In genomic region chr4:59670015-59670414, GRCm38 (mm10) we compare ENCODE assay signal across 27 mouse cellular contexts. TPM values are rescaled to one million over a fixed set of nuclear protein-coding genes. Genes with fewer than 3 reads are reported as not detected.
DNase-seq lines count a peak whose midpoint lies in the region; ATAC-seq lines count a peak whose summit lies in the region.
"Had no signal": no experiment of that assay in that cellular context is flagged by ENCODE, and none has a peak within 500 bp of the region (broad histone marks: within the 10 kb centered on the region; RNA-seq: fewer than 3 reads in every experiment).

No protein-coding gene starts in this region.

- H3K9me3 ChIP-seq in embryonic facial prominence, embryonic 14.5 days (ENCODE audit: control insufficient read depth, low read length): no peaks in the 10 kb centered on the region
- no peaks in the 10 kb centered on the region for H3K9me3 ChIP-seq in embryonic facial prominence, embryonic 10.5 days
- H3K9me3 ChIP-seq: hindbrain, embryonic 12.5 days; neural tube, embryonic 13.5 days had no signal

- no peak overlapping the region for H3K4me3 ChIP-seq in embryonic facial prominence, embryonic 14.5 days (ENCODE audit: low read depth, low read length)
- H3K4me3 ChIP-seq in embryonic facial prominence, embryonic 10.5 days: no peak overlapping the region
- H3K4me3 ChIP-seq: hindbrain, embryonic 12.5 days; neural tube, embryonic 13.5 days had no signal

- peak; percentile 83 for DNase-seq in embryonic facial prominence, embryonic 14.5 days (ENCODE audit: low spot score)
- DNase-seq in embryonic facial prominence, embryonic 10.5 days (ENCODE audit: low spot score): no peak
- peak; percentile 45 for DNase-seq in gastrocnemius, adult 18-20 months (ENCODE audit: low spot score)
- no peak for DNase-seq in gastrocnemius, postnatal 10 days
- DNase-seq in layer of hippocampus, adult 9-11 months: peak; percentile 31
- no peak for DNase-seq in layer of hippocampus, postnatal 10 days (ENCODE audit: low spot score in 2 of 2)
- DNase-seq in brain, embryonic 18.5 days (ENCODE audit: low read depth, low spot score): peak; percentile 36
- no peak for DNase-seq in adrenal gland, adult 8-10 months
- DNase-seq: adrenal gland, adult 2 months; cerebellum, adult 18-20 months; cerebellum, postnatal 14 days; gastrocnemius, postnatal 14 days; heart, adult 18-20 months; heart, postnatal 36 days; kidney, adult 9 months; kidney, postnatal 10 days; liver, postnatal 0 days; lung, postnatal 36 days; right cerebral cortex, postnatal 4 days had no signal

- peaks cover 6% of the 10 kb centered on the region; the same call in 1 of the 2 replicates for H3K4me1 ChIP-seq in embryonic facial prominence, embryonic 14.5 days (ENCODE audit: control insufficient read depth, insufficient read depth, low read length)
- H3K4me1 ChIP-seq in embryonic facial prominence, embryonic 10.5 days: peaks cover 15% of the 10 kb centered on the region

- no peaks in the 10 kb centered on the region for H3K36me3 ChIP-seq in embryonic facial prominence, embryonic 14.5 days (ENCODE audit: control insufficient read depth, insufficient read depth, low read length)
- H3K36me3 ChIP-seq in embryonic facial prominence, embryonic 10.5 days (replicated peaks): no peaks in the 10 kb centered on the region
- H3K36me3 ChIP-seq: hindbrain, embryonic 12.5 days; neural tube, embryonic 13.5 days had no signal

- H3K27me3 ChIP-seq in embryonic facial prominence, embryonic 14.5 days (replicated peaks; ENCODE audit: control insufficient read depth, insufficient read depth, low read length): no peaks in the 10 kb centered on the region
- no peaks in the 10 kb centered on the region for H3K27me3 ChIP-seq in embryonic facial prominence, embryonic 10.5 days (replicated peaks; ENCODE audit: low read depth, poor library complexity, severe bottlenecking)
- H3K27me3 ChIP-seq: CH12.LX; hindbrain, embryonic 12.5 days; neural tube, embryonic 13.5 days had no signal

- ATAC-seq in embryonic facial prominence, embryonic 14.5 days (ENCODE audit: low read depth): no peak
- ATAC-seq: activated CD4-positive, CD25-positive, alpha-beta regulatory T cell, adult 4 months; intestine, postnatal 0 days; liver, postnatal 0 days had no signal

- no peak overlapping the region for H3K4me2 ChIP-seq in embryonic facial prominence, embryonic 14.5 days (ENCODE audit: low read depth, low read length)
- H3K4me2 ChIP-seq: heart, embryonic 11.5 days; hindbrain, embryonic 12.5 days; liver, embryonic 11.5 days; midbrain, embryonic 11.5 days; neural tube, embryonic 13.5 days had no signal

- H3K9ac ChIP-seq in embryonic facial prominence, embryonic 14.5 days (ENCODE audit: low read depth, low read length): no peak overlapping the region
- H3K9ac ChIP-seq: hindbrain, embryonic 12.5 days; liver, postnatal 0 days; neural tube, embryonic 13.5 days had no signal

- WGBS in embryonic facial prominence, embryonic 14.5 days: 58% methylated on average over 2 of the region's 2 CpGs
- WGBS in embryonic facial prominence, embryonic 10.5 days: 86% methylated on average over 2 of the region's 2 CpGs

- no peak overlapping the region for H3K27ac ChIP-seq in embryonic facial prominence, embryonic 14.5 days (replicated peaks; ENCODE audit: low read depth, low read length)
- H3K27ac ChIP-seq in embryonic facial prominence, embryonic 10.5 days (replicated peaks): no peak overlapping the region
- H3K27ac ChIP-seq: hindbrain, embryonic 12.5 days; neural tube, embryonic 13.5 days had no signal

RNA-seq across cellular contexts. Expression of gene E130308A19Rik, which starts 44.0 kb away (rescaled TPM):
- 14.9 and 18.5 TPM in 2 replicates for polyA plus RNA-seq in embryonic facial prominence, embryonic 14.5 days (2014; fragmentation: Nextera tagmentation; extraction: Ambion mirVana)
- 40.8 and 41.1 TPM in 2 replicates for polyA plus RNA-seq in embryonic facial prominence, embryonic 10.5 days (2016; fragmentation: Nextera tagmentation; extraction: Ambion mirVana)
- 1 to 10 TPM; 4.9 to 6.9 TPM for total RNA-seq in gastrocnemius, adult 18-20 months (2021)
- total RNA-seq in gastrocnemius, postnatal 10 days (2021): 1 to 10 TPM; 7.0 to 7.7 TPM
- total RNA-seq in layer of hippocampus, postnatal 10 days (2021): 10 to 100 TPM; 10.1 TPM
- 10 to 100 TPM; 15.8 to 21.1 (median 18.8) TPM for total RNA-seq in adrenal gland, adult 8-10 months (2022)

Comparison
In these comparisons a context has a peak if more than half of its experiments do, and no peak if none do; other contexts are left out.
1. DNase-seq: peak in embryonic facial prominence, embryonic 14.5 days (single experiment), gastrocnemius, adult 18-20 months (single experiment), layer of hippocampus, adult 9-11 months (single experiment) and brain, embryonic 18.5 days (single experiment); none in embryonic facial prominence, embryonic 10.5 days (single experiment), gastrocnemius, postnatal 10 days (single experiment), layer of hippocampus, postnatal 10 days (0 of 2) and adrenal gland, adult 8-10 months (single experiment).